Mouse (Mus musculus): ENCODE measurements around the gene Fmo6. TPM values are rescaled to one million over a fixed set of nuclear protein-coding genes. Genes with fewer than 3 reads are reported as not detected.

The Fmo6 gene
- polyA plus RNA-seq (2015; fragmentation: Illumina TruSeq; extraction: RNeasy Lipid Tissue Mini Kit (QIAGEN cat#74804); ENCODE audit: low read depth, low replicate concordance): not detected

DNA sequence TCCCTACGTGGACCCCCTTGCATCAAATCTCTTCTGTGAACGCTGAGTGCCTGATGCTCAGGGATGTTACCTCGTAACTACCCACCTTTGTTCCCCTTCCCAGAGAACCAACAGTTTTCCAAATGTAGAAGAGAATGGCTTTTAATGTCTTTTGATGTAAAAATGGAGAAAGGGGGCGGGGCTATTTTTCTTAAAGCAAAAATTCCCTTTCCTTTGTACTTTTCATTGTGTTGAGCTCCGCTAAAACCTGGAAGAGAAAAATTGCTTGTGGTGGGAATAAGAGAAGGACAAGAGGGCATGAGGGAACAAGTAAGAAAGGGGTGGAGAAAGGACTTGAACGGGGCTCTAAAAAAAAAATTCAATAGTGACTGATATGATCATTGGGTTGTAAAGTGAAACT lies at the start of gene Fmo6:
Fmo6 (minus strand) TSS at position 101 of the 400 bp plus-strand sequence.

GRCm38 (mm10) chr1:162984428-162984827 lies 47.1 kb upstream of the Fmo6 start, which contains the start of gene Fmo3:
Fmo3 (minus strand) TSS chr1:162984528.

DNA sequence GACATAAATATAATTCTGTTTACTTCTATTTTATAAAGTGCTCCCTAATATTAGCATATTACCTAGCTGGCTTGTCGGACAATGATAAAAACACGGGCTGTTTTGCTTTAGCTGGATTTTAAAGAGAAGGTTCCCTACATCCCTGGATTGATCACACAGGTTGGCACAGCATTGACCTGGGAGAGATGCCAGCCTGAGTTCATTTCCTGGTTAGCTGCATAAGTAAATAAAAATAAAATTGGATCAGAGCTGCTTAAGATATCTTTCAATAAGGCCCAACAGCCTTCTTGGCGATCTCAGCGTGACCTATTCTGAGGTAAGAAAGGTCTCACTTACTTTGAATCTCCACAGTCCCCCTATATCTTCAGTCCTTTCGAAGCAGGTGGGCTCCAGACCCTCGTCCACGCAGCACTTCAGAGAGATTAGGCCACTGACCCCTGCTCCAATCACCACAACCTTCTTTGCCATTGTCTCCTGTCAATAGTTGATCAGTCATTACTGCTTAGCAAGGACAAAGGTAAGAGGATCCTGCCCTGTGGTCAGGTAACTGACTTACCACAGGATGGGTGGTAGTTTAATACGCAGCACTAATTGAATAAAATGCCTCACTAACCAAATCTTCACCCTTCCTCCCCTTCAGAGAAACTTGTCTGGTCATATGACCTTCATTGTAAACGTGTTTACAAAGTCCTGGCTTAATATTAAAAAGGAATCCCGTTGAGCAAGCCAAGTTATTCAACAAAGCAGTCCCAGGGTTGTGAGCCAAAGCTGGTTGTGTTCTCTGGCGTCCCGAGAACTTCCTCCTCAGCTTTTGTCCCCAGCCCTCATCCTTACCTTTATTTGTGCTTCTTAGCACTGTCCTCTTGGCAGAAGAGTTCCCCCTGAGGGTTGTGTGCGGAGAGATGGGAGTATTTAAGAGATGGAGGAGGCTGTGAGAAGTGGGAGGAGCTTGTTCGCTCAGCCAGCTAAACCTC lies 39.2 kb downstream of the Fmo6 start, which contains the start of gene Fmo2:
Fmo2 (minus strand) TSS at position 889 of the 974 bp plus-strand sequence.

Other genes starting within 250 kb of the Fmo6 start
- gene Prrc2c, start 197.0 kb downstream of the Fmo6 start, polyA plus RNA-seq (2015; fragmentation: Illumina TruSeq; extraction: RNeasy Lipid Tissue Mini Kit (QIAGEN cat#74804); ENCODE audit: low read depth, low replicate concordance): 51.7 TPM
- gene Fmo4, start 123.5 kb downstream of the Fmo6 start, polyA plus RNA-seq (2015; fragmentation: Illumina TruSeq; extraction: RNeasy Lipid Tissue Mini Kit (QIAGEN cat#74804); ENCODE audit: low read depth, low replicate concordance): not detected
- 9.8 TPM for gene Fmo1, start 70.9 kb downstream of the Fmo6 start, polyA plus RNA-seq (2015; fragmentation: Illumina TruSeq; extraction: RNeasy Lipid Tissue Mini Kit (QIAGEN cat#74804); ENCODE audit: low read depth, low replicate concordance)
- 1.1 TPM for gene Fmo2, start 38.8 kb downstream of the Fmo6 start, polyA plus RNA-seq (2015; fragmentation: Illumina TruSeq; extraction: RNeasy Lipid Tissue Mini Kit (QIAGEN cat#74804); ENCODE audit: low read depth, low replicate concordance)
- not detected for gene Fmo3, start 47.0 kb upstream of the Fmo6 start, polyA plus RNA-seq (2015; fragmentation: Illumina TruSeq; extraction: RNeasy Lipid Tissue Mini Kit (QIAGEN cat#74804); ENCODE audit: low read depth, low replicate concordance)
- not detected for gene Mroh9, start 148.2 kb upstream of the Fmo6 start, polyA plus RNA-seq (2015; fragmentation: Illumina TruSeq; extraction: RNeasy Lipid Tissue Mini Kit (QIAGEN cat#74804); ENCODE audit: low read depth, low replicate concordance)

All from brain, adult 10 weeks (tissue).